In genomic region chr15:81860471-81861135, GRCm38 (mm10) we compare ENCODE assay signal across 8 mouse cellular contexts. TPM values are rescaled to one million over a fixed set of nuclear protein-coding genes. Genes with fewer than 3 reads are reported as not detected.
A peak's percentile ranks its signal among the peaks of the same experiment; 100 is the strongest.
DNase-seq lines count a peak whose midpoint lies in the region; ATAC-seq lines count a peak whose summit lies in the region.

No protein-coding gene starts in this region.

- WGBS in forebrain, embryonic 10.5 days = 49% methylated on average over 8 of the region's 8 CpGs
- WGBS in forebrain, embryonic 11.5 days = 48% methylated on average over 8 of the region's 8 CpGs
- 46% methylated on average over 8 of the region's 8 CpGs for WGBS in embryonic facial prominence, embryonic 12.5 days
- 36% methylated on average over 8 of the region's 8 CpGs for whole genome bisulfite sequencing in intestine, embryonic 14.5 days

- peaks cover 22% of the 10 kb centered on the region for H3K36me3 ChIP-seq in forebrain, embryonic 10.5 days (replicated peaks)
- peaks cover 4% of the 10 kb centered on the region; the same call in 1 of the 2 replicates for H3K36me3 ChIP-seq in forebrain, embryonic 11.5 days (ENCODE audit: control insufficient read depth, insufficient read depth, low read length)
- peaks cover 10% of the 10 kb centered on the region for H3K36me3 ChIP-seq in embryonic facial prominence, embryonic 12.5 days
- H3K36me3 ChIP-seq in intestine, embryonic 14.5 days (ENCODE audit: control insufficient read depth, insufficient read depth, low read length) = peaks cover 16% of the 10 kb centered on the region

- no peak for DNase-seq in forebrain, embryonic 10.5 days (ENCODE audit: extremely low spot score, low spot score)
- DNase-seq in forebrain, embryonic 11.5 days (ENCODE audit: low spot score) = no peak
- peak; percentile 79 for DNase-seq in 416B (ENCODE audit: low read depth)
- no peak for DNase-seq in intestine, embryonic 14.5 days (ENCODE audit: low spot score)
- peak; percentile 82 for DNase-seq in lung, postnatal 36 days
- DNase-seq in right cerebral cortex, postnatal 14 days = no peak
- no peak for DNase-seq in spleen, adult 12 weeks (ENCODE audit: low spot score)

- peaks cover 37% of the 10 kb centered on the region for H3K4me1 ChIP-seq in forebrain, embryonic 10.5 days
- H3K4me1 ChIP-seq in forebrain, embryonic 11.5 days (replicated peaks; ENCODE audit: control insufficient read depth, insufficient read depth, low read length) = peaks cover 5% of the 10 kb centered on the region; the same call in 1 of the 2 replicates
- H3K4me1 ChIP-seq in embryonic facial prominence, embryonic 12.5 days = peaks cover 5% of the 10 kb centered on the region; the same call in 1 of the 2 replicates
- H3K4me1 ChIP-seq in intestine, embryonic 14.5 days (replicated peaks; ENCODE audit: control insufficient read depth, insufficient read depth, low read length) = peaks cover 9% of the 10 kb centered on the region; the same call in 1 of the 2 replicates

- H3K9ac ChIP-seq in forebrain, embryonic 11.5 days (ENCODE audit: low read length) = no peak overlapping the region
- no peak overlapping the region for H3K9ac ChIP-seq in embryonic facial prominence, embryonic 12.5 days
- H3K9ac ChIP-seq in intestine, embryonic 14.5 days (ENCODE audit: low read length) = no peak overlapping the region

- no peak for ATAC-seq in forebrain, embryonic 11.5 days (replicated peaks; ENCODE audit: low FRiP score)
- ATAC-seq in embryonic facial prominence, embryonic 12.5 days (ENCODE audit: insufficient number of reproducible peaks, insufficient read depth, low FRiP score, low TSS enrichment) = no peak
- no peak for ATAC-seq in intestine, embryonic 14.5 days (replicated peaks; ENCODE audit: low FRiP score, low TSS enrichment, low read depth)

- no peak overlapping the region for H3K27ac ChIP-seq in forebrain, embryonic 10.5 days
- no peak overlapping the region for H3K27ac ChIP-seq in forebrain, embryonic 11.5 days (ENCODE audit: low read depth, low read length)
- peak overlapping the region; percentile 46; the same call in 1 of the 2 replicates for H3K27ac ChIP-seq in embryonic facial prominence, embryonic 12.5 days
- peak overlapping the region; percentile 70; the same call in 1 of the 2 replicates for H3K27ac ChIP-seq in intestine, embryonic 14.5 days (ENCODE audit: low read depth)

- peak overlapping the region; percentile 96; the same call in 1 of the 2 replicates for H3K4me3 ChIP-seq in forebrain, embryonic 10.5 days
- no peak overlapping the region for H3K4me3 ChIP-seq in forebrain, embryonic 11.5 days (ENCODE audit: low read depth, low read length)
- H3K4me3 ChIP-seq in embryonic facial prominence, embryonic 12.5 days = no peak overlapping the region
- peak overlapping the region; percentile 94; the same call in 1 of the 2 replicates for H3K4me3 ChIP-seq in intestine, embryonic 14.5 days (ENCODE audit: low read depth, low read length)

- no peaks in the 10 kb centered on the region for H3K9me3 ChIP-seq in forebrain, embryonic 10.5 days
- H3K9me3 ChIP-seq in forebrain, embryonic 11.5 days (ENCODE audit: control insufficient read depth, low read length) = no peaks in the 10 kb centered on the region
- no peaks in the 10 kb centered on the region for H3K9me3 ChIP-seq in embryonic facial prominence, embryonic 12.5 days
- no peaks in the 10 kb centered on the region for H3K9me3 ChIP-seq in intestine, embryonic 14.5 days (ENCODE audit: control insufficient read depth, low read length)

- no peaks in the 10 kb centered on the region for H3K27me3 ChIP-seq in forebrain, embryonic 10.5 days (ENCODE audit: poor library complexity, severe bottlenecking)
- H3K27me3 ChIP-seq in forebrain, embryonic 11.5 days (ENCODE audit: control insufficient read depth, insufficient read depth, low read length) = no peaks in the 10 kb centered on the region
- no peaks in the 10 kb centered on the region for H3K27me3 ChIP-seq in embryonic facial prominence, embryonic 12.5 days
- no peaks in the 10 kb centered on the region for H3K27me3 ChIP-seq in intestine, embryonic 14.5 days (replicated peaks; ENCODE audit: control insufficient read depth, insufficient read depth, low read length)

- no peak overlapping the region for H3K4me2 ChIP-seq in forebrain, embryonic 11.5 days (ENCODE audit: low read depth, low read length, severe bottlenecking)
- peak overlapping the region; percentile 97; the same call in 1 of the 2 replicates for H3K4me2 ChIP-seq in embryonic facial prominence, embryonic 12.5 days (replicated peaks)
- H3K4me2 ChIP-seq in intestine, embryonic 14.5 days (ENCODE audit: low read length) = peak overlapping the region; percentile 98

RNA-seq across cellular contexts. Expression of gene Tob2, which starts 2.0 kb away (rescaled TPM):
- 20.1 and 20.3 TPM in 2 replicates for polyA plus RNA-seq in forebrain, embryonic 10.5 days (2016; fragmentation: Nextera tagmentation; extraction: Ambion mirVana)
- 22.1 and 23.6 TPM in 2 replicates for polyA plus RNA-seq in forebrain, embryonic 11.5 days (2014; fragmentation: Nextera tagmentation; extraction: Ambion mirVana)
- polyA plus RNA-seq in embryonic facial prominence, embryonic 12.5 days (2016; fragmentation: Nextera tagmentation; extraction: Ambion mirVana) = 22.9 and 23.0 TPM in 2 replicates
- 23.0 TPM in 2 replicates for polyA plus RNA-seq in intestine, embryonic 14.5 days (2014; fragmentation: Nextera tagmentation; extraction: Ambion mirVana)

RNA-seq across cellular contexts. Expression of gene Phf5a, which starts 11.1 kb away (rescaled TPM):
- 255 and 271 TPM in 2 replicates for polyA plus RNA-seq in forebrain, embryonic 10.5 days (2016; fragmentation: Nextera tagmentation; extraction: Ambion mirVana)
- 186 and 216 TPM in 2 replicates for polyA plus RNA-seq in forebrain, embryonic 11.5 days (2014; fragmentation: Nextera tagmentation; extraction: Ambion mirVana)
- polyA plus RNA-seq in embryonic facial prominence, embryonic 12.5 days (2016; fragmentation: Nextera tagmentation; extraction: Ambion mirVana) = 145 and 163 TPM in 2 replicates
- 179 and 194 TPM in 2 replicates for polyA plus RNA-seq in intestine, embryonic 14.5 days (2014; fragmentation: Nextera tagmentation; extraction: Ambion mirVana)

RNA-seq across cellular contexts. Expression of gene Aco2, which starts 11.5 kb away (rescaled TPM):
- 147 and 148 TPM in 2 replicates for polyA plus RNA-seq in forebrain, embryonic 10.5 days (2016; fragmentation: Nextera tagmentation; extraction: Ambion mirVana)
- polyA plus RNA-seq in forebrain, embryonic 11.5 days (2014; fragmentation: Nextera tagmentation; extraction: Ambion mirVana) = 169 and 171 TPM in 2 replicates
- polyA plus RNA-seq in embryonic facial prominence, embryonic 12.5 days (2016; fragmentation: Nextera tagmentation; extraction: Ambion mirVana) = 146 and 155 TPM in 2 replicates
- polyA plus RNA-seq in intestine, embryonic 14.5 days (2014; fragmentation: Nextera tagmentation; extraction: Ambion mirVana) = 171 and 178 TPM in 2 replicates

RNA-seq across cellular contexts. Expression of gene Tef, which starts 58.4 kb away (rescaled TPM):
- 13.5 and 13.7 TPM in 2 replicates for polyA plus RNA-seq in forebrain, embryonic 10.5 days (2016; fragmentation: Nextera tagmentation; extraction: Ambion mirVana)
- polyA plus RNA-seq in forebrain, embryonic 11.5 days (2014; fragmentation: Nextera tagmentation; extraction: Ambion mirVana) = 16.8 and 17.4 TPM in 2 replicates
- 29.7 and 30.9 TPM in 2 replicates for polyA plus RNA-seq in embryonic facial prominence, embryonic 12.5 days (2016; fragmentation: Nextera tagmentation; extraction: Ambion mirVana)
- polyA plus RNA-seq in intestine, embryonic 14.5 days (2014; fragmentation: Nextera tagmentation; extraction: Ambion mirVana) = 17.7 and 21.0 TPM in 2 replicates

Comparison
In these comparisons a context has a peak if more than half of its experiments do, and no peak if none do; other contexts are left out.
1. H3K4me3 ChIP-seq: peak in forebrain, embryonic 10.5 days (single experiment) and intestine, embryonic 14.5 days (single experiment); none in forebrain, embryonic 11.5 days (single experiment) and embryonic facial prominence, embryonic 12.5 days (single experiment).
2. DNase-seq: peak in 416B (single experiment) and lung, postnatal 36 days (single experiment); none in forebrain, embryonic 10.5 days (single experiment), forebrain, embryonic 11.5 days (single experiment), intestine, embryonic 14.5 days (single experiment), right cerebral cortex, postnatal 14 days (single experiment) and spleen, adult 12 weeks (single experiment).
3. H3K27ac ChIP-seq: peak in embryonic facial prominence, embryonic 12.5 days (single experiment) and intestine, embryonic 14.5 days (single experiment); none in forebrain, embryonic 10.5 days (single experiment) and forebrain, embryonic 11.5 days (single experiment).